Mouse (Mus musculus): ENCODE results near the gene Hipk2.

Gene Hipk2

DNA sequence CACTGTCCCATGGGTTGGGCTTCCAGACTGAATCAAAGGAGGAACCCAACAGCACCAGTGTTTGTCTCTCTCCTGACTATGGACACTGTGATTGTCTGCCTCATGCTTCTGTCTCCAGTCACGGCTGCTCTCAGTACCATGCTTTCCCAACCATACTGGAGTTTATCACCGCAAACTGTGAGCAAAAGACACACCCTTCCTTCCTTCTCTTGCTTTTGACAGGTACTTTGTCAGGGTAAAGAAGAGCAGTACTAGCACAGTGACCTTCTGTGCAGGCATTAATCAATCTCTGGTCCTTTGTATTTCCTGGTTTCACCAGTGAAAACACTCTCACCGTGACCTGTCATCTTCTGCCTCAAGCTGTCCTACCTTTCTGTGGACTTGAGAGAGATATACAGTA lies 25.7 kb upstream of the Hipk2 start:
- no peak for DNase-seq

DNA sequence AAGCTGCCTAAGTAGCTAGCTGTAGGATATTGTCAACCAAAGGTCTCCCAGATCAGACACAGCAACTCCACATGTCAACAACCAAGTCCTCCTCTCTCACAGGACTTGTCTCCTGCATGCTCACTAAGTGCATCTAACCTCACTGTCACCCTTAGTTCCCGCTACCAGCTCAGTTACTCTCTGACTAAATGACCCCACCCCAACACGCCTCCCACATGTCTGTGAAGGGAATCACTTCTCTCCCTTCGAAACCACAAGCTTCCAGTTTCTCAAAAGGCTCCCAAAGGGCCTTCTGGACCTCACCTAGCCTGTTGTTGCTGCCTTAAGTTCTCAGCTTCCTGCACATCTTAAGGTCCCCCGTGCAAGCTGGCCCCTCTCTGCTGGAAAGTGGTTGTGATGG lies 25.2 kb upstream of the Hipk2 start:
- DNase-seq: no peak

- DNase-seq: no peak
Observed at GRCm38 (mm10) chr6:38900479-38901126, 24.6 kb upstream of the Hipk2 start.

DNA sequence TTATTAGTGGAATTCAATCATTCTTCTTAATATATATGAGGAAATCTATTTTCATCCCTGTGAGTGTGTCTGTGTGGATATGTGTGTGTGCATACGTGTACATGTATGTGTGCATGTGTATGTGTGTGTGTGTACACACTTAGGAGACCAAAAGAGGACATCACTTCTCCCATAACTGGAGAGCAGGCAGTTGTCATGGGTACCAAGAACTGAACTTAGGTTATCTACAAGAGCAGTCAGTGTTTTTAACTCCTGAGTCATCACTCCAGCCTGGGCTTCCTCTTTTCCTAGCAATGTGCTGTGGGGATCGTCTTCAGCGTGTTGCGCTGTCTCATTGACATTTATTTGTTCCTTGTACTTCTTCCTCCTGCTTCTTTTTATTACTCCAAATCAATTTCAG lies 24.1 kb upstream of the Hipk2 start:
- no peak for DNase-seq

GRCm38 (mm10) chr6:38893615-38894014 lies 17.6 kb upstream of the Hipk2 start:
- DNase-seq: no peak

- DNase-seq: no peak
Observed at GRCm38 (mm10) chr6:38892017-38892416, 16.1 kb upstream of the Hipk2 start.

DNA sequence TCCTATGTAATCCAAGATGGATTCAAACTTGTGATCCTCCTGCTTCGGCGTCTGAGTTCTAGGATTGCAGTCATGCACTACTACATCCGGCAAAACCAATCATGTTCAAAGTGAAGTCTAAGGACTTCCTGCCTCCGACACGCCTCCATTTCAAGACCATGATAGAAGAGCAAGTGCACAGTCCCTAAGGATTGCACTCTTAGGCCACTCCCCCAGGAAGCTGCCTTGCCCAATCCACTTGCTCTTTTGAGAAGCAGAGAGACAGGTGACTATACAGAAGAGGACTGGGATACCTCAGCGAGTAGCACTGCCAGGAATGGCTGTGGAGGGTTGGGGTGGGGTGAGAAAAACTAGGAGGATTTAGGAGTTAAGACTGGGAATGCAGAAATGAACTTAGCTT lies 13.2 kb upstream of the Hipk2 start:
- no peak for DNase-seq

DNA sequence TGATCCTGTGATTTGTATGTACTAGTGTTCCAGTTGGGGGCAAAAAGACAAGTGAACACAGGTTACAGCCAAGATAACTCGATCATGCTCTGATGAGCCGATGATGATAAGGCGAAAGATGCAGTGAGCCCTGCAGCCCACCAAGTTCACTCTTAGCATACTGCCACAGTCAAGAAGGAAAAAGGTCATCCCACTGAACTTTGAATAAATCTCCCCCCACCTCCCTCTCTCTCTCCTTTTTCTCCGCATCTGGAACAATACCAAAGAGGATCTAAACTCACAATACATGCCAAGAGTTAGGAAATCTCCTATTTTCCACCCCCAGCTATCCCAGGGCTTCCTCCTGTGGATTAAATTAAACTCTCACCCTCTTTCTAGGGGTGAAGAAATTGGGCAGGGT lies 11.5 kb upstream of the Hipk2 start:
- DNase-seq: no peak

DNA sequence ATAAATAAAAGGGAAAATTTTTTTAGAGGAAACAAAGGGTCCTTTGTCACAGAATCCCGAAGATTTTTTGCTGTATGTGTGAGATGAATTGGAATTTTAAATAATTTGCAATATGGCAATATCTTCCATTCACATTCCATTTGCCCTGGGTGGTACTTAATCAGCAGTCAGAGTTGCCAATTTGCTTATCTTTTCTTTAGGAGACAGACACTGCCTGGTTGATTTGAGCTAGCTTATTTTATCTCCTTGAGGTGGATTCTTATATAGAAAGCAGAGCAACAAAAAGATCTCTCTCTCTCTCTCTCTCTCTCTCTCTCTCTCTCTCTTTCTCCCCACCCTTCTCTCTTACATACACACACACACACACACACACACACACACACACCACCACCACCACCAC lies 9.2 kb upstream of the Hipk2 start:
- no peak for DNase-seq

DNA sequence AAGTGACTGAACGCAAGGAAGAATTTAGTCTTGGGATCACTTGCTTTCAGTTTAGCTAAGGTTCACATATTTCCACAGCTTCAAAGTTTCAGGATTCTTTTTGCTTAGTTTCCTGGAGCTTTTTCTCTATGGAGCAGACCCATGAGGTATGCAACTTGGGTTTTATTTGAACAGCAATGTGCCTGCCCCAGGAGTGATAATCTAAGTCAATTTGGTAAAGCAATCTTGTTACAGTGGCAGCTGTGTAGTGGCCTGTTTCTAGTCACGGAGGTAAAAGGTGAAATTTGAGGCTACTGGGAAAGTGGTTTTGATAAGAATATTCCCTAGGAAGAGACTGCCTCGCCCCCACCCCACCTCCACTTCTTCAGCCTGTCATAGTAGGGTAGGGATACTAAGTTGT lies 8.5 kb upstream of the Hipk2 start:
- DNase-seq: no peak

DNA sequence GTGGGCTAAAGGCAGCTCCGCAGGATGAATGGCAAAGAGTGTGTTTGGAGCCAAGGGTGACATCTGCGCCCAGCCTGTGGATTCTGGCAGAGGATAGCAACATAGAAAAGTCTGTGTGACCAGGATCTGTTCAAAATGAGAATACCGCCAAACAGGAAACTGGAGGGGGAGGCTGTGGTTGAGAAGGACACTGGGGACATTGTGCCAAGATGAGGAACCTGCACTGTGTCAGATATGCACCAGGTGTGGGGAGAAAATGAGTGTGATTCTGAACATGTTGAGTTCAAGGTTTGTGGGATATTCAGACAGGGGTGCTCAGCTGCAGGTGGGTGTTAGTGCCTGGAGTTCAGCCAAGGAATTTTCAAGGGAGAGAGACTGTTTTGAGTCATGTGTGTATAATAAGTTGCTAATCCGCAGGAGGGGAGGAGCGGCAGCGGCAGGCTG lies 6.8 kb upstream of the Hipk2 start:
- no peak for DNase-seq

DNA sequence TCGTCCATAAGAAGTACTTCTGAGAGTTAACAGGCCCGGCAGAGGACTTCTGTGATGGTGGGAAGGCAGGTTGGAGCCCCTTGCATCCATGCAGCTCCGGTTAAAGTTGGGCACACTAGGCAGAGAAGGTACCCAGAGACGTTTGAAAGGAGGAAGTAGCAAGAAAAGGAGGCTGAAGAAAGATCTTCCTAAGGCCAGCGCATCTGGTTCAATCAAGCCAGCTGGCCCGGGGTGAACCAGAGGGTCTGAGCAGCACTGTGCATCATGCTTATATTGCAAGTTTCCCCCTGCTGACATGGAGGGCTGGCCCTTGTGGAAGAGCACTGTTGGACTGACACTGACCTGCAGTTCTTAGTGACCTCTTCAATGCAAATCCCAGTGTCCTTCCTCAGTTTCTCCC lies 6.0 kb upstream of the Hipk2 start:
- no peak for DNase-seq

- DNase-seq: peak; percentile 39
Observed at GRCm38 (mm10) chr6:38881468-38881867, 5.5 kb upstream of the Hipk2 start.

- DNase-seq: no peak
Observed at GRCm38 (mm10) chr6:38877674-38878073, 1.7 kb upstream of the Hipk2 start.

- DNase-seq: no peak
Observed at GRCm38 (mm10) chr6:38875258-38876070, 501 bp downstream of the Hipk2 start, which contains the start of gene Tbxas1. Tbxas1 (plus strand) TSS chr6:38875404.

GRCm38 (mm10) chr6:38874565-38875257 lies 1.3 kb downstream of the Hipk2 start:
- DNase-seq: no peak

GRCm38 (mm10) chr6:38874035-38874434 lies 1.9 kb downstream of the Hipk2 start:
- DNase-seq: peak; percentile 62

DNA sequence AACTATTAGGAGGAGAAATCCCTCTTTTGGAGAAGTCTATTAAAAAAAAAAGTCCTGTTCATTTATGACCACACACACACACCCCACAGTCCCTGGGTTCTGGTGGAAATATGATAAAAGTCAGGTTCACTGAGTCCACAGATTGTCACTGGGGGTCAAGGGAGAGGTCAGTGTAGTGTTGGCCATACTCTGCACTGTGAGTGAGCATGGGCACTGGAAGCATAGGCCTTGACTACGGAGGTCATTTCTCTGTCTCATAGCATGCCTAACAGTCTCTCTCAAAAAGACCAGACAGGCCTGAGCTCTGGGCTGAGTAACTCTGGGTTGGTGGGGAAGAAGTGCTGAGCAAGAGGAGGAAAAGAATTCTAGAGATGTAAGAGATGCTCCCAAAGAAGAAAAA lies 2.6 kb downstream of the Hipk2 start:
- no peak for DNase-seq

DNA sequence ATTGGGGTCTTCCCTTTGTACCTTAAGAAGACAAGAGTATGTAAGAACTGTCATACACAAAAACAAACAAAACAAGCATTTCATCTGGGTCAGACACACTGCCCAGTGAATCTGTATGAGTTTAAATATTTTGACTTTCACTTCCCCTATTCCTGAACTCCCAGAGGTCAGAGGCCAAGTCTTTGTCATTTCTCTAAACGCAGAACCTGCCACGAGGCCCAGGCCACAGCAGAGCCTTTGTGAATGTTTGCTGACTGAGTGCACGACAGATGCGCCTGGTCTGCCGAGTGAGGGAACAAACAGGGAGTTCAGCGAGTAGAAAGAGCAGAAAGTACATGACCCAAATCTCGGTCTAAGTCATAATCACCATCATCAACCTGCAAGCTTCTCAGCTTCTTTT lies 4.9 kb downstream of the Hipk2 start:
- DNase-seq: no peak

DNA sequence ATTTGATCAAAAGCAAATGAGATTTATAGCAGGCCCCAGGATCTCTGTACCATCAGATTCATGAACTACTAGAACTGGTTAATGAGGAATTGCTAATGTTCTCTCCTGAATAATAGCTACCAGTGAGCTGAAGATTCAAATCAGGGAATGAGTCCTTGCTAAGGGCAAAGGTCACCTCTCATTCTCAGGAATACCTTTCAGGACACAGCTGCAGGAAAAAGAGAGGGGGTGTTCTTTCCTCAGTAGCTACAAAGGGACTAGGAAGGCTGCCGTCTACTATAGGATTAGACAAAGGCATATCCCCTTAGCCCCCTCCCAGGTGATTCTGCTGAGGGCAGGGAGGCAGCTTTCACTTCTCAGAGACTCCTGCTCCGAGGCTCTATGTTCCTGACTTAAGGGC lies 5.9 kb downstream of the Hipk2 start:
- DNase-seq: no peak

DNA sequence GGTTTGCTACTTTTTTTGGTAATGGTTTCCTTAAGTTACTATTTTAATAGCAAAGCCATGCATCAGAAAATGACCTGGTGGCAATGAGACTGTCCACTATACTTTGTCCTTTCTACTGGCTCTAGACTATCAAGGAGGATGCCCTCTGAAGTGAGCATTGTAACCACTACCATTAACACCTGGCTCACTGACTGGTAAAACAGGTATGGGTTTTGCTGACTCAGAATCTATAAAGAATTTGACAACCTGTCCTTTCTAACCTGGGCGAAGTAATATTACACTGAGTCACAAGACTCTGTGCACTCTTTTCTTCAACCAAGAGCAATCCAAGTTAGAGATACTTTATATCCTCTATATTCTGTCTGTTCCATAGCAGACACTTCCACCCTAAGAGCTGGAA lies 7.0 kb downstream of the Hipk2 start:
- no peak for DNase-seq

DNA sequence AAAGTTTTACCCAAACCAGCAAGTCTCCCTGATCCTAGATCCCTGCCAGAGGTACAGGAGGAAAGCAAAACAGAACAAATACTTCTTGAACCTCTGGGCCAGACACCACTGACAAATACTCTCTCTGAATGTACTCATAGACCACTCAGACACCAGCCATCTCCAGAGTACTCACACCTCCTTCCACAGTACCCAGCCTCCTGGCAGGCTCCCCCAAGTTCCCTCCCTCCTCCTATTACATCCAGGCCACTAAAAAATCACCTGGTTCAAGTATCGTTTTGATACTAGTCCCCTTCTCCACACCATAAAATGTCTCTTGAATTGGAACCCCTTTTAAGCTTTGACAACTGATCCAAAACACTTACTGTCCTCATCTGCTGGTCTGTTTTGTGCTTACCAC lies 8.7 kb downstream of the Hipk2 start:
- DNase-seq: no peak

DNA sequence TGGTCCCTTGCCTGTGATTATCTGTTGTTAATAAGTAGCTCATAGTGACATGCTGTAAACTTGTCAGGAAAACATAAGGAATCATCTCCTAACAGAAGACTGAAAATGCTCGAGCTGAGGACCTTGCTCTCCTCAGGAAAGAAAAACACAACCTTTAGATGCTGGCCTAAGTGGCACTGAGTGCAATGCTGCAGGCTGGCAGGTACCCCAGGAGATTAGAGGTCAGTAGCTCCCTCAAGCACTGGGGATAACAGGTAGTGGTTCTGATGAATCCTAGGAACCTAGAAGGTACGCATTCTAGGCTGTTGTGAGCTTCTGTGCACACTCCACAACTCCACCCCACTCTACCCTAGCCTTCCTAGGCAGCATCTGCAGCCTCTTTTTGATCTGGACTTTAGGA lies 9.2 kb downstream of the Hipk2 start:
- no peak for DNase-seq

GRCm38 (mm10) chr6:38866357-38866756 lies 9.6 kb downstream of the Hipk2 start:
- DNase-seq: peak; percentile 76
